Mouse (Mus musculus) cerebellum, adult 9-11 months (tissue): ENCODE measurements around the gene Rp2.
"Not testable (repeated sequence)": the region's sequence is repeated elsewhere in the genome, so short reads cannot be mapped to it uniquely, and the experiment has no call there.

Experiments used
- DNase-seq: peaks from one replicate; pipeline ENCODE4 v3.0.0; 2022

The Rp2 gene

GRCm38 (mm10) chrX:20364391-20365365 is at the start of gene Rp2:
Gene Rp2 (plus strand): TSS chrX:20364481.
- peak; percentile 89 for DNase-seq

GRCm38 (mm10) chrX:20332756-20333155 is 31.5 kb upstream of the Rp2 start:
- peak; percentile 35 for DNase-seq

- DNase-seq, result peak; percentile 12
Measured at GRCm38 (mm10) chrX:20335722-20336121, 28.6 kb upstream of the Rp2 start.

GRCm38 (mm10) chrX:20344980-20345379 is 19.3 kb upstream of the Rp2 start:
- DNase-seq, result no peak

- DNase-seq, result no peak
Measured at GRCm38 (mm10) chrX:20346355-20346754, 17.9 kb upstream of the Rp2 start.

GRCm38 (mm10) chrX:20350241-20350640 is 14.0 kb upstream of the Rp2 start:
- DNase-seq, result not testable (repeated sequence)

GRCm38 (mm10) chrX:20355283-20355682 is 9.0 kb upstream of the Rp2 start:
- DNase-seq, result no peak

GRCm38 (mm10) chrX:20356309-20356708 is 8.0 kb upstream of the Rp2 start:
- no peak for DNase-seq

GRCm38 (mm10) chrX:20366036-20366435 is 1.8 kb downstream of the Rp2 start:
- no peak for DNase-seq

- no peak for DNase-seq
Measured at GRCm38 (mm10) chrX:20379347-20380014, 15.2 kb downstream of the Rp2 start.

GRCm38 (mm10) chrX:20382260-20382659 is 18.0 kb downstream of the Rp2 start:
- no peak for DNase-seq

GRCm38 (mm10) chrX:20387006-20387405 is 22.7 kb downstream of the Rp2 start:
- DNase-seq, result no peak

GRCm38 (mm10) chrX:20391964-20392363 is 27.7 kb downstream of the Rp2 start:
- DNase-seq, result not testable (repeated sequence)

- no peak for DNase-seq
Measured at GRCm38 (mm10) chrX:20392942-20393341, 28.7 kb downstream of the Rp2 start.

GRCm38 (mm10) chrX:20404068-20404467 is 39.8 kb downstream of the Rp2 start:
- no peak for DNase-seq

- no peak for DNase-seq
Measured at GRCm38 (mm10) chrX:20406909-20407308, 42.6 kb downstream of the Rp2 start.

- no peak for DNase-seq
Measured at GRCm38 (mm10) chrX:20407676-20408075, 43.4 kb downstream of the Rp2 start.

- DNase-seq, result no peak
Measured at GRCm38 (mm10) chrX:20411382-20411781, 47.1 kb downstream of the Rp2 start.

GRCm38 (mm10) chrX:20412221-20412620 is 47.9 kb downstream of the Rp2 start:
- DNase-seq, result no peak

GRCm38 (mm10) chrX:20414885-20415622 is 50.8 kb downstream of the Rp2 start:
- no peak for DNase-seq

- no peak for DNase-seq
Measured at GRCm38 (mm10) chrX:20418461-20418860, 54.2 kb downstream of the Rp2 start.

GRCm38 (mm10) chrX:20419536-20419935 is 55.3 kb downstream of the Rp2 start:
- DNase-seq, result no peak

- peak; percentile 75 for DNase-seq
Measured at GRCm38 (mm10) chrX:20425140-20425838, 61.0 kb downstream of the Rp2 start, which contains the start of gene Jade3. Gene Jade3 (plus strand): TSS chrX:20425688.
